Mouse (Mus musculus) lung, adult 2 months (tissue): Measurements from ENCODE around the gene Cacna1i.

Source experiments
- CTCF ChIP-seq: fragments of 200-500 bp; IDR thresholded peaks from 2 replicates; pipeline ENCODE4 v1.5.1; 2011; ENCODE audit warnings: mild to moderate bottlenecking, low read length, control low read depth; ENCODE audit not compliant: insufficient read depth
- POLR2A ChIP-seq: fragments of 200-500 bp; IDR thresholded peaks from 2 replicates; pipeline ENCODE4 v1.6.1; 2011; ENCODE audit warnings: low read depth, mild to moderate bottlenecking, control low read depth, low read length, borderline replicate concordance; ENCODE audit errors: extremely low read depth

- no peak for TF ChIP-seq POLR2A
- TF ChIP-seq CTCF = no peak
Measured at GRCm38 (mm10) chr15:80317841-80318530, 30.9 kb downstream of the Cacna1i start.
